Mouse (Mus musculus): ENCODE data around the gene Kcnip4. TPM values are rescaled to one million over a fixed set of nuclear protein-coding genes. Genes with fewer than 3 reads are reported as not detected.

Gene Kcnip4
- total RNA-seq, 2 experiments from 2014 or later = not detected

GRCm38 (mm10) chr5:48942378-48943088, 582.2 kb downstream of the Kcnip4 start:
- no peak for ATAC-seq (ENCODE audit: poor library complexity, severe bottlenecking)

GRCm38 (mm10) chr5:48931881-48932280, 592.8 kb downstream of the Kcnip4 start:
- no peak for ATAC-seq (ENCODE audit: poor library complexity, severe bottlenecking)

GRCm38 (mm10) chr5:48890216-48890615, 634.5 kb downstream of the Kcnip4 start:
- no peak for ATAC-seq (ENCODE audit: poor library complexity, severe bottlenecking)

- no peak for ATAC-seq (ENCODE audit: poor library complexity, severe bottlenecking)
Measured at GRCm38 (mm10) chr5:48889395-48890194, 635.1 kb downstream of the Kcnip4 start.

- no peak for ATAC-seq (ENCODE audit: poor library complexity, severe bottlenecking)
Measured at GRCm38 (mm10) chr5:48878081-48878480, 646.6 kb downstream of the Kcnip4 start.

- no peak for ATAC-seq (ENCODE audit: poor library complexity, severe bottlenecking)
Measured at GRCm38 (mm10) chr5:48864268-48864967, 660.3 kb downstream of the Kcnip4 start.

- no peak for ATAC-seq (ENCODE audit: poor library complexity, severe bottlenecking)
Measured at GRCm38 (mm10) chr5:48840971-48841370, 683.7 kb downstream of the Kcnip4 start.

GRCm38 (mm10) chr5:48795526-48795925, 729.2 kb downstream of the Kcnip4 start:
- ATAC-seq (ENCODE audit: poor library complexity, severe bottlenecking) = no peak

GRCm38 (mm10) chr5:48779376-48779775, 745.3 kb downstream of the Kcnip4 start:
- no peak for ATAC-seq (ENCODE audit: poor library complexity, severe bottlenecking)

GRCm38 (mm10) chr5:48748613-48749012, 776.1 kb downstream of the Kcnip4 start:
- ATAC-seq (ENCODE audit: poor library complexity, severe bottlenecking) = no peak

GRCm38 (mm10) chr5:48737640-48738039, 787.1 kb downstream of the Kcnip4 start:
- ATAC-seq (ENCODE audit: poor library complexity, severe bottlenecking) = no peak

- ATAC-seq (ENCODE audit: poor library complexity, severe bottlenecking) = no peak
Measured at GRCm38 (mm10) chr5:48718166-48718565, 806.5 kb downstream of the Kcnip4 start.

- no peak for ATAC-seq (ENCODE audit: poor library complexity, severe bottlenecking)
Measured at GRCm38 (mm10) chr5:48705997-48706396, 818.7 kb downstream of the Kcnip4 start.

- no peak for ATAC-seq (ENCODE audit: poor library complexity, severe bottlenecking)
Measured at GRCm38 (mm10) chr5:48687068-48687467, 837.6 kb downstream of the Kcnip4 start.

- no peak for ATAC-seq (ENCODE audit: poor library complexity, severe bottlenecking)
Measured at GRCm38 (mm10) chr5:48679733-48680595, 844.7 kb downstream of the Kcnip4 start.

GRCm38 (mm10) chr5:48662504-48662903, 862.2 kb downstream of the Kcnip4 start:
- no peak for ATAC-seq (ENCODE audit: poor library complexity, severe bottlenecking)

- ATAC-seq (ENCODE audit: poor library complexity, severe bottlenecking) = no peak
Measured at GRCm38 (mm10) chr5:48659975-48660374, 864.7 kb downstream of the Kcnip4 start.

GRCm38 (mm10) chr5:48650496-48650895, 874.2 kb downstream of the Kcnip4 start:
- no peak for ATAC-seq (ENCODE audit: poor library complexity, severe bottlenecking)

- no peak for ATAC-seq (ENCODE audit: poor library complexity, severe bottlenecking)
Measured at GRCm38 (mm10) chr5:48636675-48637074, 888.0 kb downstream of the Kcnip4 start.

GRCm38 (mm10) chr5:48633631-48634030, 891.1 kb downstream of the Kcnip4 start:
- no peak for ATAC-seq (ENCODE audit: poor library complexity, severe bottlenecking)

- ATAC-seq (ENCODE audit: poor library complexity, severe bottlenecking) = no peak
Measured at GRCm38 (mm10) chr5:48623370-48623769, 901.3 kb downstream of the Kcnip4 start.

All from megakaryocyte, adult 5-6 weeks (primary cell).